Mouse (Mus musculus) ES-Bruce4 (cell line): Measurements from ENCODE around the gene Rnf208. TPM values are rescaled to one million over a fixed set of nuclear protein-coding genes. Genes with fewer than 3 reads are reported as not detected.
A peak's percentile ranks its signal among the peaks of the same experiment; 100 is the strongest.

Source experiments
- H3K27ac ChIP-seq: 2 replicates; pipeline ENCODE4 v1.5.1; 2012; ENCODE audit warnings: low read length, inconsistent platforms; ENCODE audit not compliant: insufficient read depth
- H3K27me3 ChIP-seq: 2 replicates; pipeline ENCODE4 v1.6.1; 2012; ENCODE audit warnings: mild to moderate bottlenecking, low read length, inconsistent platforms; ENCODE audit not compliant: control insufficient read depth, poor library complexity, insufficient read depth, severe bottlenecking
- H3K36me3 ChIP-seq: 2 replicates; pipeline ENCODE4 v1.6.1; 2012; ENCODE audit warnings: inconsistent platforms, mild to moderate bottlenecking, low read length, moderate library complexity; ENCODE audit not compliant: control insufficient read depth, poor library complexity, insufficient read depth, severe bottlenecking
- H3K4me1 ChIP-seq: one replicate; pipeline ENCODE4 v1.8.1; 2011; ENCODE audit warnings: low read length; ENCODE audit not compliant: control insufficient read depth, insufficient read depth
- H3K4me3 ChIP-seq: 2 replicates; pipeline ENCODE4 v1.5.1; 2011; ENCODE audit warnings: low read depth, mild to moderate bottlenecking, low read length
- H3K9ac ChIP-seq: 2 replicates; pipeline ENCODE4 v1.6.1; 2012; ENCODE audit warnings: low read depth, mild to moderate bottlenecking, inconsistent platforms; ENCODE audit not compliant: poor library complexity, severe bottlenecking
- H3K9me3 ChIP-seq: replicated peaks from 2 replicates; pipeline ENCODE4 v1.6.1; 2012; ENCODE audit warnings: mild to moderate bottlenecking, low read length, inconsistent platforms; ENCODE audit not compliant: control insufficient read depth, poor library complexity, insufficient read depth, severe bottlenecking
- CTCF ChIP-seq: IDR thresholded peaks from one replicate; pipeline ENCODE4 v1.8.1; 2011; ENCODE audit warnings: low read depth, low read length
- EP300 ChIP-seq: IDR thresholded peaks from 2 replicates; pipeline ENCODE4 v1.6.1; 2011; ENCODE audit warnings: low read depth, low read length; ENCODE audit not compliant: insufficient read depth
- POLR2A ChIP-seq: IDR thresholded peaks from one replicate; pipeline ENCODE4 v1.8.1; 2011; ENCODE audit warnings: low read length; ENCODE audit not compliant: insufficient read depth
- polyA plus RNA-seq: library from polyadenylated mRNA; stranded (reverse); fragments of >200 nt; gene quantifications from 2 replicates; pipeline ENCODE4 v1.2.4, GENCODE M21; 2011; ENCODE audit warnings: low read depth; ENCODE audit not compliant: missing spikeins, insufficient read depth, insufficient read length

The Rnf208 gene
- polyA plus RNA-seq, 1 experiment: 7.3 TPM

GRCm38 (mm10) chr2:25221331-25221772 lies 20.7 kb upstream of the Rnf208 start:
- no peak overlapping the region for H3K9ac ChIP-seq
- peaks cover 14% of the 10 kb centered on the region for H3K36me3 ChIP-seq
- TF ChIP-seq POLR2A (no peak), EP300 (no peak), CTCF (no peak)
- H3K27me3 ChIP-seq: no peaks in the 10 kb centered on the region
- H3K4me3 ChIP-seq: no peak overlapping the region
- H3K9me3 ChIP-seq: no peaks in the 10 kb centered on the region
- H3K4me1 ChIP-seq: no peaks in the 10 kb centered on the region
- H3K27ac ChIP-seq: no peak overlapping the region; the same call in 1 of the 2 replicates

GRCm38 (mm10) chr2:25223681-25224491 lies 18.2 kb upstream of the Rnf208 start:
- TF ChIP-seq POLR2A: no peak
- TF ChIP-seq EP300: 0 out of 2 replicates have a peak, but pooled peaks have one; percentile 45
- TF ChIP-seq CTCF: no peak
- Histone ChIP-seq H3K4me3 (peak overlapping the region; percentile 92), H3K27me3 (no peaks in the 10 kb centered on the region), H3K36me3 (peaks cover 14% of the 10 kb centered on the region), H3K9me3 (no peaks in the 10 kb centered on the region), H3K4me1 (no peaks in the 10 kb centered on the region), H3K9ac (peak overlapping the region; percentile 85), H3K27ac (peak overlapping the region; percentile 80)

- Histone ChIP-seq H3K9ac (peak within 1 kb of the TSS; percentile 85), H3K36me3 (peaks cover 14% of the 10 kb centered on the region), H3K4me1 (no peaks in the 10 kb centered on the region), H3K27ac (peak within 1 kb of the TSS; percentile 98), H3K9me3 (no peaks in the 10 kb centered on the region), H3K27me3 (no peaks in the 10 kb centered on the region), H3K4me3 (peak within 1 kb of the TSS; percentile 92)
- TF ChIP-seq CTCF (no peak), EP300 (no peak), POLR2A (peak; percentile 98)
Observed at GRCm38 (mm10) chr2:25224492-25224765, 17.6 kb upstream of the Rnf208 start, which contains the start of gene Tubb4b. Gene Tubb4b, minus strand, starts transcription at chr2:25224702.

GRCm38 (mm10) chr2:25224766-25225752 lies 17.0 kb upstream of the Rnf208 start:
- H3K9me3 ChIP-seq: no peaks in the 10 kb centered on the region
- peak overlapping the region; percentile 91 for H3K4me3 ChIP-seq
- peaks cover 14% of the 10 kb centered on the region for H3K36me3 ChIP-seq

GRCm38 (mm10) chr2:25225811-25226379 lies 16.2 kb upstream of the Rnf208 start:
- no peaks in the 10 kb centered on the region for H3K27me3 ChIP-seq
- peaks cover 14% of the 10 kb centered on the region for H3K36me3 ChIP-seq
- peak overlapping the region; percentile 98 for H3K27ac ChIP-seq
- no peaks in the 10 kb centered on the region for H3K4me1 ChIP-seq
- no peaks in the 10 kb centered on the region for H3K9me3 ChIP-seq
- TF ChIP-seq CTCF: no peak
- no peak for TF ChIP-seq EP300
- TF ChIP-seq POLR2A: no peak
- H3K4me3 ChIP-seq: no peak overlapping the region
- H3K9ac ChIP-seq: peak overlapping the region; percentile 76

More at GRCm38 (mm10) chr2:25224766-25225752, 17.0 kb upstream of the Rnf208 start:
- TF ChIP-seq POLR2A (peak; percentile 45), CTCF (no peak), EP300 (0 out of 2 replicates have a peak, but pooled peaks have one; percentile 15)
- H3K27ac ChIP-seq: peak overlapping the region; percentile 98
- no peaks in the 10 kb centered on the region for H3K27me3 ChIP-seq
- H3K9ac ChIP-seq: peak overlapping the region; percentile 76
- no peaks in the 10 kb centered on the region for H3K4me1 ChIP-seq
